In the genomic region with DNA sequence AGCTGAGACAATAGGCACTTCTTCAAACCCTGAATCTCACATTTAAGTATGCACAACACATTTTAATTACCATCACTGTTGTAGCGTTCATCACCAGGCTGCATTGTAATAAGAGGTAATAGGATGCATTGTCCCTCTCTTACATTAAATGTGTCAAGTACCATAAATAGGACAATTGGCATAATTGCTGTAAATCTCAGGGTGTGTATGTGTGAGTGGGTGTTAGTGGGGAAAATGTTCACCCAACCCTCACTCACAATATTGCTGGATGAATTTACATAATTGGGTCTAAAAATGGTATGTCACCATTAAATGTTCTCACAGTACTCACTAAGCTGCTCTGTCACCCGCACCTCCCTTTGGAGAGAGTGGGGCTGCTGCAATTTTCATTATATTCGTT, we compare ENCODE assay signal across 23 mouse cellular contexts.
DNase-seq lines count a peak whose midpoint lies in the region; ATAC-seq lines count a peak whose summit lies in the region.
"Had no signal": no experiment of that assay in that cellular context is flagged by ENCODE, and none has a peak within 500 bp of the region (broad histone marks: within the 10 kb centered on the region; RNA-seq: fewer than 3 reads in every experiment).

No protein-coding gene starts in this region.

- H3K4me2 ChIP-seq in forebrain, embryonic 14.5 days (ENCODE audit: low read length) = no peak overlapping the region
- H3K4me2 ChIP-seq in intestine, embryonic 15.5 days (replicated peaks) = no peak overlapping the region
- H3K4me2 ChIP-seq: embryonic facial prominence, embryonic 15.5 days; heart, embryonic 11.5 days; heart, embryonic 15.5 days; hindbrain, embryonic 13.5 days had no signal

- no peaks in the 10 kb centered on the region for H3K9me3 ChIP-seq in forebrain, embryonic 14.5 days (replicated peaks; ENCODE audit: control insufficient read depth, low read length)
- H3K9me3 ChIP-seq in intestine, embryonic 15.5 days = no peaks in the 10 kb centered on the region
- H3K9me3 ChIP-seq: embryonic facial prominence, embryonic 15.5 days; heart, embryonic 15.5 days; hindbrain, embryonic 13.5 days had no signal

- no peak for DNase-seq in frontal cortex, postnatal 25 days (ENCODE audit: low spot score in 2 of 2)
- DNase-seq in retina, postnatal 1 day = peak; percentile 74
- no peak for DNase-seq in retina, embryonic 14.5 days (ENCODE audit: low spot score)
- DNase-seq in forebrain, embryonic 14.5 days (ENCODE audit: low spot score) = peak; percentile 61
- peak; percentile 15 for DNase-seq in telencephalon, adult 2 months (ENCODE audit: low read depth, low spot score)
- DNase-seq: adrenal gland, adult 2 months; adrenal gland, postnatal 25 days; cerebellum, adult 11 months; cerebellum, adult 8-10 months; cerebellum, postnatal 14 days; embryo, embryonic 11 days; gastrocnemius, postnatal 10 days; heart, adult 18-20 months; heart, postnatal 14 days had no signal

- H3K4me3 ChIP-seq in forebrain, embryonic 14.5 days (ENCODE audit: low read depth, low read length) = no peak overlapping the region
- H3K4me3 ChIP-seq in intestine, embryonic 15.5 days (replicated peaks) = no peak overlapping the region
- H3K4me3 ChIP-seq: embryonic facial prominence, embryonic 15.5 days; erythroblast, embryonic 14.5 days; heart, embryonic 15.5 days; hindbrain, embryonic 13.5 days had no signal

- no peaks in the 10 kb centered on the region for H3K4me1 ChIP-seq in forebrain, embryonic 14.5 days (ENCODE audit: control insufficient read depth, insufficient read depth, low read length)
- H3K4me1 ChIP-seq in intestine, embryonic 15.5 days (replicated peaks) = no peaks in the 10 kb centered on the region
- H3K4me1 ChIP-seq: embryonic facial prominence, embryonic 15.5 days; heart, embryonic 15.5 days; hindbrain, embryonic 13.5 days had no signal

- WGBS in forebrain, embryonic 14.5 days = 45% methylated on average over 3 of the region's 3 CpGs
- 81% methylated on average over 3 of the region's 3 CpGs for WGBS in intestine, embryonic 15.5 days

- no peaks in the 10 kb centered on the region for H3K27me3 ChIP-seq in forebrain, embryonic 14.5 days (replicated peaks; ENCODE audit: control insufficient read depth, insufficient read depth, low read length)
- H3K27me3 ChIP-seq in intestine, embryonic 15.5 days (replicated peaks) = no peaks in the 10 kb centered on the region
- H3K27me3 ChIP-seq: CH12.LX; embryonic facial prominence, embryonic 15.5 days; heart, embryonic 15.5 days; hindbrain, embryonic 13.5 days had no signal

- ATAC-seq in frontal cortex, adult (ENCODE audit: low TSS enrichment) = peak; percentile 94
- peak; percentile 78 for ATAC-seq in forebrain, embryonic 14.5 days
- no peak for ATAC-seq in intestine, embryonic 15.5 days
- ATAC-seq: hindbrain, postnatal 0 days had no signal

- H3K36me3 ChIP-seq in forebrain, embryonic 14.5 days (ENCODE audit: control insufficient read depth, insufficient read depth, low read length) = no peaks in the 10 kb centered on the region
- no peaks in the 10 kb centered on the region for H3K36me3 ChIP-seq in intestine, embryonic 15.5 days
- H3K36me3 ChIP-seq: embryonic facial prominence, embryonic 15.5 days; heart, embryonic 15.5 days; hindbrain, embryonic 13.5 days had no signal

- H3K9ac ChIP-seq in forebrain, embryonic 14.5 days (ENCODE audit: low read length) = no peak overlapping the region
- no peak overlapping the region for H3K9ac ChIP-seq in intestine, embryonic 15.5 days
- H3K9ac ChIP-seq: embryonic facial prominence, embryonic 15.5 days; heart, embryonic 15.5 days; hindbrain, embryonic 13.5 days had no signal

- H3K27ac ChIP-seq in forebrain, embryonic 14.5 days (ENCODE audit: low read depth, low read length) = no peak overlapping the region
- no peak overlapping the region for H3K27ac ChIP-seq in intestine, embryonic 15.5 days
- H3K27ac ChIP-seq: embryonic facial prominence, embryonic 15.5 days; heart, embryonic 15.5 days; hindbrain, embryonic 13.5 days; hindbrain, postnatal 0 days had no signal

Comparison
In these comparisons a context has a peak if more than half of its experiments do, and no peak if none do; other contexts are left out.
1. DNase-seq: peak in retina, postnatal 1 day (single experiment), forebrain, embryonic 14.5 days (single experiment) and telencephalon, adult 2 months (single experiment); none in frontal cortex, postnatal 25 days (0 of 2) and retina, embryonic 14.5 days (single experiment).